Mouse (Mus musculus) ES-Bruce4 (cell line): ENCODE measurements around the gene Ttc39a.

Source experiments
- CTCF ChIP-seq: IDR thresholded peaks from one replicate; pipeline ENCODE4 v1.8.1; 2011; ENCODE audit warnings: low read depth, low read length
- POLR2A ChIP-seq: IDR thresholded peaks from one replicate; pipeline ENCODE4 v1.8.1; 2011; ENCODE audit warnings: low read length; ENCODE audit not compliant: insufficient read depth

- TF ChIP-seq CTCF, result no peak
- TF ChIP-seq POLR2A, result no peak
Observed at GRCm38 (mm10) chr4:109440381-109440780, 34.0 kb downstream of the Ttc39a start.
